Mouse (Mus musculus) c-Kit-positive CD71-negative TER-119-negative erythroid progenitor cells, embryonic 14.5 days (primary cell): ENCODE measurements around the gene Epb41l2.

Source experiments
- DNase-seq: peaks from one replicate; pipeline ENCODE4 v3.0.0-alpha.2; 2013; ENCODE audit warnings: low read depth

Epb41l2 gene

DNA sequence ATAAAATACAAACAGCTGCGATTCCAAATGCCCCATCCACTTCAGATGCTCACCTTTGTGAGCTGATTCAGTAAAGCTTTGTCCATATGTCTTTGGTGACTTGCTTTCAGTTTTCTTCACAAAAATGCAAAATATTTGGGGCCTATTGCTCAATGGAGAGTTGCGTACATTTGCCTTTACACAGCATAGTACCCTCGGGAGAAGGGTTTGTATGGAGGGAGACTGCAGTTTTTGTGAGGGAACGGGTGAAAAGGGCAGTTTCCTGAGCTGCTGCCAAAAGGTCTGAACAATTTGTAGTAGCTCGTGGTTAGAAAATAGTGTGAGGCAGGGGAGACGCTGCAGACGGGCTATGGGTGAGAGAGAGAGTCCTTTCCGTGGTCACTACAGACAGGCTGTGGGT lies 40.5 kb downstream of the Epb41l2 start:
- DNase-seq = no peak

DNA sequence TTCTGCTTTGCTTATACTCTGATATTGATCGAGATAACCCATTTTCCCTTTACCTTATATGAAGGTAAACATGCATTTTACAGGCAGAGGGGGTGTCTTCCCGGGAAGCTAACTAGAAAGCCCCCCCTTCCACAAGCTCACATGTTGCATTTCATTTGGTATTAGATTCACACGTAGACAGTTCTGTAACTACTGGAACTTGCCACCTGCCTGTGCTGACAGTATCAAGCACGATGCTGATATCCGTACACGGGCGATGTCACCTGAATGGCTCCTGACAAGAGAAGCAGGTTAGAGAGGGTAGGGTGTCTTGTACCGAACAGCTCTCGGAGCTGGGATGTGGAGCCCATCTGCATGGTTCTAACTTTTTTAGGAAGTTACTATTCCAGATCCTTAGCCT lies 41.0 kb downstream of the Epb41l2 start:
- DNase-seq = no peak

DNA sequence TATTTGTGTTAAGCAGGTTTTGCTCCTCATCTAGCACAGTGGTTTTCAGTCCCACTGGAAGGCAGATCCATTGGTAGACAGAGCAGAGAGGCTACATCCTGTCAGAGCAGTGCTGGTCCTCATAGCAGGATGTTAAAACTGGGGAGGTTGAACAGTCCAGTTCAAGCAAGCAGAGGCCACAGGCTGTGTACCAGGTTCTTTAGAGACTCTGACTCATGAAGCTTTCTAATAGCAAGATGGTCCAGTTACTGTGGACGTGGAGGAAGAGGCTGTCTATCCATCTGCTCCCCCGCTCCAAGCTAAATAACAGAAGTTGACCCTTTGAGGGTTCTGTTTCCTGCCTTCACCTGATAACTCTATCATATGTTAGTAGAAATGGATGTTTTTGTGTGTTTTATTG lies 41.8 kb downstream of the Epb41l2 start:
- no peak for DNase-seq

DNA sequence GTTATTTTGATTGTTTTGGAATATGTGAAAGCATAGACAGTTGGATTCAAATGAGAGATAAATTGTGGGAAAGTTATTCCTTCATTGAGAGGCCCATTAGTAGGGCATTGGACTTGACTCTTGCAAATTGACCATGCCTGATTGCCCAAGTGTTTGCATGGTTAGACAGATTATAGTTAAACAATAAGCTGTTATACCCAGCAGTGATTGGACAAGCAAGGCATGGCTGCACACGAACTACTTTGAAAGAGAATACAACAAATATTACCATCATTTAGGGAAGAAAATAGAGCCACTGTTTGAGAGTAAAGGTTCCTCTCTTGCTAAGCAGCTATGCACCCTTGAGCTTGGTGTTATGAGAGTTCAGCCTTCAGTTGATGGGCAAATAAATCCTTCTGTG lies 43.3 kb downstream of the Epb41l2 start:
- DNase-seq = no peak

DNA sequence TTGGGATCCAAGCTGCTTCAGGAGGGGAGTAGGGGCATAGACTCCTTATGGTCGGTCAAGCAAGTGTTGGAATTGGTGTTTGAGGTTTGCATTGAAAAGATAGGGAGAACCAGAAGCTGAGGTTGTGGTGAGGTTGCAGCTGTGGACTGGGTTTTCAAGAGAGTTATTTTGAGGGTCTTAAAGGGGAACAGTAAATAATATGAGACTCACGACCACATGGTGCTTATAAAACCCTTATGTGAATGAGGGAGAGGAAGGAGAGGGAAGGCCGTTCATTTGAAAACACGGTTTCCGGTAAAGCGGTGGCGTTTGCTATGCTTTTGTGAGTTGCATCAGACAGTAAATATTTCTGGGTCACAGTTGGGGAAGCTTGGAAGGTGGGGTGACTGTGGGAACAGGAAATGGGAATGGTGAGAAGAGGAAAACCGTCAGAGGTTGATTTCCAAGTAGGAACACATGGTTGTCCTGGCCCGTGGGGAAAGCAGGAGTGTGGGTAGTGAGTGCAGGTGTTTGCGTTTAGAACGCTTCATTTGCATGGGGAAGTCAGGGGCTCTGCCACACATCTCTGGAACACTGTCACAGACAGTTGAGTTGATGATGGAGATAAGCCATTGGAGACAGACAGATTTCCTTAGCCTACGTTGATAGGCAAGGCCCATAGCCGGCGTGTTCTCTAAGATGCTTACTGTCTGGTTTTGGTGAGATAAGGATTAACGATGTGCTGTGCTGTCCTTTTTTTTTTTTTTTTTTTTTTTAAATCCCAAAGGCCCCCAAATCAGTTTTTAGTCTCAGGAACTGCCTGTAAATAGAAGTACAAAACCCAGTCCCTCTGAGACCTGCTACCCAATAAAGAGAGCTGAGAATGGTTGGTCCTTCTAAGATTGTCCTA lies 44.5 kb downstream of the Epb41l2 start:
- no peak for DNase-seq

DNA sequence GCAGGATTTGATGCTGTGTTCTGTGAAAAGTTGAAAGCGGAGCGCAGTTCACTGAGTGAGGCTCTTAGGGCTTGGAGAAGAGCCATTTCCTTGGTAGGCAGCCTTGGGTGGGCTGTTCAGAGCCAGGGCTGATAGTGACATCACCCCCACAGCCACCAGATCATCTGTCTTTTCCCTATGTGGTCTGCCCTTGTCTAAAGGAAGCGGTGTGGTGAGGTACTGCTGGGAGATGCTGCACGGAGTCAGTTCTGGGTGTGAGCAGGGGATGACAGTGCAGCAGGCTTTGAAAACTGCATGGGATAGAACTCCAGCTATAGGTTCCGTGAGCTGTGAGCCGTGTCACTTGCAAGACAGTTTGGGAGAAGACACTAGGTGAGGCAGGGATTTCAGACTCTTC lies 45.1 kb downstream of the Epb41l2 start:
- no peak for DNase-seq

DNA sequence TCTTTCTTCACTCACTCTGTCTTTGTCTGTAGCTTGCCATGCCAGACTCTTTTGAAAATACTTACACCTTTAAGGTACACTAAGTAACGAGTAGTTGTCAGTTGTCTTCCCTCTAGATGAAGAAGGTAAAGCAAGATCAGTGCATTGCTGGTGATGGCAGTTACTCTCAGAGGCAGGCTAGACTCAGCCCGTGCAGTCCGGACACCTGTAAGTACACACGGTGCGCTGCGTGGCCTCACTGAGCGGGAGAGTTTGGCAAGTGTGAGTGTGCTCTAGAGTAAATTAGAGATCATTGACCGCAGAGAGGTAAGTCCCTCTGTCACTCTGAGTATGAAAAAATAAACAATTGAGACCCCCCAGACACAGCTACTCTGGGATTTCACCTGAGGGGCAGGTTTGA lies 46.0 kb downstream of the Epb41l2 start:
- DNase-seq = no peak

DNA sequence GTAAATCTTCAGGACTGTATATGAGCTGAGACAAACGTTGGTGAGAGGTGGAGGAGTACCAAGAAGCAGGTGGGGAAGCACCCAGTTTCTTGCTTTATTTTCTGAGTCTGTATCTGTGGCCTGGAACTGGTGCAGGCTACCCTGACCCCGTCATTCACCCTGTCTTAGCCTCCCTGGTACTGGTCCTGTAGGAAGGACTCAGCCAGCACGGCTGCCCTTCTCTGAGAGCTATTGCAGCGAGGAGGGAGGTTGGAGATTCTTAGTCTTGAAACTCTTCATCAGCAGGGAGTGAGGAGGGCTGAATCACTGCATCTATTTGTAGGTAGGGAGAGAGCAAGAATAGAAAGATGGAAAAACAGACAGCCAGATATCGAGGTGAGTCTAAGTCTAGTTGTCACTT lies 47.1 kb downstream of the Epb41l2 start:
- no peak for DNase-seq

DNA sequence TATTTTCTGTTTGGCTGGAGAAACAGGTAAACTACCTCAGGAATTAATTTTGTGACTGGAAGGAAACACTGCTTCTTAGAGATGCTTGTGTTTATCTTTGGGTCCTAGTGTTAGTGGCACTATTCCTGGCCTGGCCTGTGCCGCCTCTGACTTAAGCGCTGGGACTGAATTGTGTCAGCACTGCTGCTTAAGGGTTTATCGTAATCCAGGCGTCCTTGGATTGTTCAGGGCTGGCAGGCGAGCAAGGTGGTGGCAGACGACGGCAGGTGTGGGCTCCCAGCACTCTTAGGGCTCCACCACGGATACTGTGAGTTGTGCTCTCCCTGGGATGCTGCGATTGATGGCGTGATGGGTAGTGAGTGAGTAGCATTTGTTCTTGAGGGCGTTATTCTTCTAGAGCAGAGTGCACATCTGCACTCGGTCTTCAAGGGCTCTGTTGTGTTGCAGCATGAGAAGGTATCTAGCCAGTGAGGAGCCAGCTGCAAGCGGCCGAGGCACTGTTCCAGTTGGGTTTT lies 48.6 kb downstream of the Epb41l2 start:
- no peak for DNase-seq

DNA sequence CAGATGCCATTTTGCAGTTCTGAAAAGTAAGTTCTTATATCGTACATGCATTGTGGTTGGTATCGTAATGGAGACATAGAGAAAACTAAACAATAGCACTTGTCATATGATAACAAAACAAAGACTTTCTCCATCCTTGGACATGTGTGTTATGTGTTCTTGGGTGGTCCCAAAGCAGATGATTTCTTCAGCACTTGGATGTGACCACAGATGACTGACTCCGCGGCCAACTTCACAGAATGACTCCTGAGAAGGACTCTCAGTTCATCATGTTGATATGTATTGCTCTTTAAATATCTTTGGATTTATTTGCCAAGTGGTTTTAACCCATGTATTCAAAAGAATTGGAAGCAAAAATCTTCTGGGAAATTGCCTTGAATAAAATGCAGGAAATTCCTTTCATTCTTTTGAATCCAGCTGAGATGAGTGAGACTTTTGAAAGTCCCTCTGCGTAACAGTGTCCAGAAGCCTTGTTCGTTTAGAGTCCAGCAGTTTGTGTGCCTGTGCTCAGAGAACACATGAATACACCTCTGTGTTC lies 52.3 kb downstream of the Epb41l2 start:
- no peak for DNase-seq

DNA sequence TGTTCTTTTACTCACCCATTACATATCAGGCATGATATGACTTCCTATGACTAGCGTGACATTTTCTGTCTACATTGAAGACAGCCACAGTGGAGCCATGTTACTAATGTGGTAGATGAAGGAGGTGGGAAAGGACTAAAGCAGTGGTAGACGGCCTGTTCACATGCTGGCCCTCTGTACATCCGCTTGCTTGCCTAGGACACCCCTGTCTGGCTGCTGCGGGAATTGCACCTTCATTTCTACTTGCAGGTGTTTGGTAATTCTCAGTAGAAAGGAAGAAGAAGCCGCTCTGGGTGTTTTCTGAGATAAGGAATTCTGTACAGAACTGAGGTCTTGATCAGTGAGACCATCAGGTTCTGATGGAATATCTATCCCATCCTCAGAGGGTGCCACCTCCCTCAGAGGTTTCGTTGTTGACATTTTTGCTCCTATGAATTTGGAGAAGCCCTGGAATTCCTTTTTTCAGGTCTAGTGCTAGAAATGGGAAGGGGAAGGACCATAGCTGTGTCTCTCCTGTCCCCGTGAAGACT lies 55.7 kb downstream of the Epb41l2 start:
- peak; percentile 23 for DNase-seq

DNA sequence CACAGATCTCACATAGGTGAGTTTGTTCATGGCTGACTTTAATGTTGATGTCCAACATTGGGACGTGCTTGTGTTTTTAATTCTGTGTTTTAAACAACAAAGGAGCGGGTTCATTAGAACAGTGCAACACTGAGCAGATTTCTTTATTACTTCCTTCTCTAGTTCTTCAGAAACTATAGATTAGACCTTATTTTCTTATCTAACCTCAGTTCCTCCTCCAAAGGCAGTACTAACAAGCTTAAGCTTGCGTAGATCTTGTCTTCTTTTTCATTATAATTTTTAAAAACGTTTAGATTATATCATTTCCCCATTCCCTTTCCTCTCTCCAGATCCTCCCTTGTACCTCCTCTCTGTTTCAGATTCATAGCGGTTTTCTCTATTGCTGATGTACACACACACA lies 57.1 kb downstream of the Epb41l2 start:
- DNase-seq = no peak

DNA sequence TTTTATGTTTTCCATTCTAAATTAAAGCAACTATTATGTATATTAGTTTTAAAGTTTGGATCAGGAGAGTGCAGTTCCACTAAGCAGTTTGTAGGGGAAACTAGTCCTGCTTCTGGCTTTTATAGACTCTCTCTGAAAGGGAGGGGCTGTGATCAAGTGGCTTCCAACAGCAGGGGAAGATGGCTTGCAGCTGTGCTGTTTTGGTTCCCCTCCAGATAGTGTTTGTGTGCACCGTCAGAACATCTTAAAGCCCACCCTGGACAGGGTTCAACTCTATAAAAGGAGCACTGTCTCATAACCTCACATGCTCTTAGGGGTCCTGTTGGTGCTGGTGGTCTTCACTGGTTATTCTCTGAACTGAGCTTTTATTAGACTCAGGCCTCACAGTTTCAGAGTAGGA lies 66.5 kb downstream of the Epb41l2 start:
- no peak for DNase-seq

DNA sequence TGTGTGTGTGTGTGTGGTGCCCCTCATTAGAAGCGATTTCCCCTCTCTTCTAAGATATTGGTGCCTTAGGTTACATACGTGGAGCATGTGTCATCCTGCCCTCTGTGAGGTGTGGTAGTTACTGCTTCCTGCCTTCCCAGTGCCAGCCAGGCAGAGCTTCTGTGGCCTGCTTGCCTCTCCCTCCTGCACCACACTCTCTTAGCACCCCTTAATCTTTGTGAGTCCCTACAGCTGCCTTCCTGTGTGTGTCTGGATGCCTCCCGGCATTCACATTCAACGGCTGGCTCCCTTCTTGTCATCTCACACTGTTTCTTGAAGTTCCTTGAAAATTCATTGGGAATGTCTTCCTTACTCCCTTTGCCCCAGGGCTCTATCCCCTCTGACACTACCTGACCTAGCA lies 67.2 kb downstream of the Epb41l2 start:
- DNase-seq = no peak

DNA sequence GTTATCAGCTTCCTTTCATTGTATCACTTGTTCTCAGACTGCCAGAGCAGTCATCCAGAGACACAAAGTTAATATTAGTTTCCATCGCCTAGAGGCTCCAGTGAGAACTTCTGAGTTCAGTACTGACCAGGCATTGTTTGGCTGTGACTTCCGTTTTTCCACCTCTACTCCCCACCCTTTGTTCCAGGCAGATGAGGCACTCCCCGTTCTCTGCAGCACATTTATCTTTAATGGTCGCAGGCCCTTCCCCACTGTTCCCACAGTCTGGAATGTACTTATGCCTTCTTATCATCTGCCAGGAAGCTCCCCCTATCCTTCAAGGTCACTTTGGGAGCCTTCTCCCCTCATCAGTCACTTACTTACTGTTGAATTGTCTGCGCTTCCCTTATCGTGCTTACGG lies 67.9 kb downstream of the Epb41l2 start:
- no peak for DNase-seq

DNA sequence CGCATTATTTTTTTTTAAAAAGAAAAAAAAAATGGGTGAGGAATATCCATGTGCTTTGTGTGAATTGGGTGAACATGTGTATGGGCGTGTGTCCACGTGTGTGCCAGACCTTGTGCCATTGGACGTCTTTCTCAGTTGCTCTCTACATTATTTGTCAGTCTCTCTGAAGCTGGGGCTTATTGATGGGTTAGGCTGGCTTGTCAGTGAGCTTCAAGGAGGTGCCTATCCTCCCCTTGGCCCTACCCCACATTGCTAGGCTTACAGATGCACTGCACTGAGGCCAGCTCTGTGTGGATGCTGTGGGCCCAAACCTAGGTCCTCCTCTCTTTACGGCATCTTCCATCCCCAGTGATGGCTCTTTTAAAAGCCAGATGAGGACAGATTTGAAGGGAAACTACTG lies 69.1 kb downstream of the Epb41l2 start:
- no peak for DNase-seq

DNA sequence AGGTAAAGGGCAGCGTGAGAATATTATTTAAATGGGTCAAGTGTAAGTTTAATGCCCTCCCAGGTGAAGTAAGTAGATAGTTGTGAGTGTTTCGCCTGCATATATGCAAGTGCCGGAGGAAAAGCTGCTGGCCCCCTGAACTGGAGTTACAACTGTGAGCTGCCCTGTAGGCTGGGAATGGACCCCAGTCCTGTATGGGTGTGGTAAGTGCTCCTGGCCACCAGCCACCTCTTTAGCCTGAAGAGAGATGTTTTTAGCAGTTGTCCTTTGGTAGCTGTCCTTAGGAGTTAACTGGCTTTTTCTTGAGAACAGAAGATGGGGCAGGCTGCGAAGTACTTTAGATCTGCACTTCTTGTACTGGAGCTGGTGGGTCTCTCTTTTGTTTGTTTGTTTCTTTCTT lies 69.7 kb downstream of the Epb41l2 start:
- no peak for DNase-seq

DNA sequence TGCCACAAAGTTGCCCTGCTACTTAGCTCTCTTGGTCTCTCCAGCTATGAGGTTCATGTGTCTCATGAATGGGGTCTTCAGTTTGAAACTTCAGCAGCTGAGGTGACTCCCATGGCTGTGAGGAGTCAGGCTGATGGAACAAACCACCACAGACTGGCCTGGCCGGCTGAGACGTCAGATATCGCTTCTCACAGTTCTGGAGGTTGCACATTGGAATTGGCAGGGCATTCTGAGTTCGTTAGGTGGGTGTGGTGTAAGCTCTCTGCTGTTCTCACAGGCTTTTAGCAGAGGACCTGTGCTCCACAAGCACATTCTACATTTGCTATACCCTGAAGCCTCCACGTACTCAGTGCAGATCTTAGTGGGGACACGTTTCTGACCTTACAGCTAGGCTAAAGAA lies 71.3 kb downstream of the Epb41l2 start:
- DNase-seq = no peak

DNA sequence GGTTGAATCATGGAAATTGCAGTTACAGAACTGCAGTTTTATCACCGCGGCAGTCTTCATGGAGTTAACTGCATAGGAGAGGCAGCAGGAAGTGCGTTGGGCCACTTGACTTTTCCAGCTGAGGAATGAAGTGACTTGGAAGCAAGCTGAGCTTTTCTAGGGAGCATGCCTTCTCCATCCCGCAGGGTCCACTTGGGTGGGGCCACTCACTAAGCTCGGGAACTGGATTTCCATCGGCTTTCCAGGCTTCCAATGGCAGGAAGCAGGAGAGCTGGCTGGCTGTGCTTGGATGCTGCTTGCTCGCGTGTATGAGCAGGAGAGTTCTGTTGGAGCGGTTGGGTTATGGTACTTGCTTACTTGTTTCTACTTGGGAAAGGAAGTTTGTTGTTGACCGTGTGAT lies 72.8 kb downstream of the Epb41l2 start:
- DNase-seq = no peak

DNA sequence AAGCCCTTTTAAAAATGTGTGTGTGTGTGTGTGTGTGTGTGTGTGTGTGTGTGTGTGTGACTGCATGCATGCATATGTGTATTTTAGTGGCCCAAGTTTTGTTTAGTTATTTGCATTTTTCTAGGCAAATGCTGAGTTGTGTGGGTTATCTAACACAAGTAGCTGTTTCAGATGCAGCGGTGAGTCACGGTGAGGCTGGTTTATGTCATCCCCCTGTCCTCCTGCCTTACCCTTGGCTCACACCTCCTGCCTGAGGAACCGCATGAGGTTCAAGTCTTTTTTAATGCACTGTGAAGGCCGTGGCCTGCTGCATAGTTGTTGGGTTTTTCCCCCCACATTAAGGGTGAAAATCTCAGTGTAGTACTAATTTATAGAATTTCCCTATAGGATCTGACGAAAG lies 73.3 kb downstream of the Epb41l2 start:
- DNase-seq = no peak

DNA sequence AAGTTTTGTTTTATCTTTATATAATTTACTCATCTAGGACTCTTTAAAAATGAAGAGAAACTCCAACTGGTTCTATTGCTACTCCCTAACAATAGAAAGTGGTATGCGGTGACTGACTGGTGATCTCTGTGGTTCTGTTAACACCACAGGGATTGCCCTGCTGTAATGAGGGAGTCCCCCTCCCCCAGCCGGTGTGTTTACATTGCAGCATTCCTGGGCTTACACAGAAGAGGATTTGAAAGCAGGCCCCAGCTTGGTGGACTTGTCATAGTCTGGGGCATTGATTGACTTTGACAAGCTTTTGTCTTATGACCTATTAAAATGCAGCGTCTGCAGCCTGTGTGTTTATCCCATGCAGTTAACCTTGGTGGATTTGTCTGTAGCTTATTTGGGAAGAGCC lies 73.9 kb downstream of the Epb41l2 start:
- no peak for DNase-seq

DNA sequence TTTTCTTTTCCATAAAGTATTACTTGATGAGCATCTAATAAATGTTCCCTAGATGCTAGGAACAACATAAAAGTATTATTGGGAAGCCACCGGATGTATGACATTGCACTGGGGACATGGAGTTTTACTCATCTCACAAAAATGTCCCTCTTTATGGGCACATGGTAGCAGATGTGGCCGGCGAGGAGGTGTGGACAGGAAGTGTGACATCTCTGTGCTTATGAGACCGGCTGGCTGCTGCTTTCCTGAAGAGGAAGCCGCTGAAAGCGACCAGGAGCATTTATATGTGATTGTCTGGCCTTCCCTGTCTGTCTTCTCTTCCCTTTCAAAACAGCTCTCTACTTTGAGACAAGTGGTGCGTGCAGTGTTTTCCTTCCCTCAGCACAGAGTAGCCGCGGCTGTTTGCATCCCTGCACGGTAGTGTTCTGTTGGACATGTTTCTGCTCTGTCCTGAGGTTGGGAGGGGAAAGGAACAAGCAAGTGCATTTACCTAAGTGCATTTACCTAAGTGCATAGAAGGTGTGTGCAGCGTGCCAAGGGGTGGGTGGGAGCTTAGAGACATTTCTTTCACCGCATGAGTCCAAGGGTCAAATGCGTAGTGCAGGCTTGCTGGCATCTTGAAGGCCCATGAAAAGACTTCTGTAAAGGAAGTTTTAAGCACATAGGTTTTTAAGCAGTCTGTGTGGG lies 74.9 kb downstream of the Epb41l2 start:
- no peak for DNase-seq
